Mouse (Mus musculus): ENCODE results near the gene Grm4. TPM values are rescaled to one million over a fixed set of nuclear protein-coding genes. Genes with fewer than 3 reads are reported as not detected.
A peak's percentile ranks its signal among the peaks of the same experiment; 100 is the strongest.

Grm4 gene
- total and polyA plus RNA-seq, 3 experiments, result not detected

GRCm38 (mm10) chr17:27563771-27564244 lies 42.6 kb upstream of the Grm4 start:
- Histone ChIP-seq H3K27ac (ENCODE audit: insufficient read depth, low read depth) (peak overlapping the region; percentile 19; the same call in 1 of the 2 replicates), H3K27me3 (replicated peaks) (no peaks in the 10 kb centered on the region), H3K4me1 (ENCODE audit: control insufficient read depth in 1 of 2, insufficient read depth in 2 of 2) (peaks cover 24 to 59% of the 10 kb centered on the region in 2 experiments), H3K4me2 (ENCODE audit: insufficient read depth, low read depth, poor library complexity, severe bottlenecking) (no peak overlapping the region), H3K9ac (ENCODE audit: insufficient read depth, low read depth) (no peak overlapping the region), H3K79me2 (replicated peaks; ENCODE audit: control insufficient read depth, extremely low read depth, insufficient read depth, poor library complexity, severe bottlenecking) (peaks cover 35% of the 10 kb centered on the region), H3K36me3 (replicated peaks in 1 of 2; ENCODE audit: control insufficient read depth in 1 of 2, insufficient read depth in 1 of 2, low read length in 1 of 2) (peaks cover 16 to 32% of the 10 kb centered on the region in 2 experiments), H3K9me3 (replicated peaks; ENCODE audit: low read length) (no peaks in the 10 kb centered on the region), H3K4me3 (replicated peaks in 1 of 3; ENCODE audit: low read depth in 2 of 3, low read length in 2 of 3, poor library complexity in 1 of 3) (no peak overlapping the region)
- in situ Hi-C loops (cut with MboI; ENCODE audit: low pct_ligation_motif_present, low pct_unique_long_range_greater_than_20kb, low sequenced_read_pairs) (no loop called here), dilution Hi-C loops (cut with MboI; ENCODE audit: extremely low pct_ligation_motif_present, extremely low pct_unique_long_range_greater_than_20kb, low sequenced_read_pairs) (no loop called here)
- no peak for DNase-seq (ENCODE audit: extremely low read depth)
- TF ChIP-seq BHLHE40 (IDR thresholded peaks at IDR 0.05; ENCODE audit: low read depth, low read length), result no peak
- no peak for TF ChIP-seq SIN3A (IDR thresholded peaks at IDR 0.05; ENCODE audit: low read length)
- no peak for TF ChIP-seq MYC (IDR thresholded peaks at IDR 0.05; ENCODE audit: low read depth, low read length)
- TF ChIP-seq IRF4 (IDR thresholded peaks at IDR 0.05; ENCODE audit: low read depth, low read length), result no peak
- no peak for TF ChIP-seq ETS1 (conservative IDR thresholded peaks at IDR 0.05; ENCODE audit: low read depth, low read length)
- no peak for TF ChIP-seq TBP (conservative IDR thresholded peaks at IDR 0.05; ENCODE audit: low read depth, low read length)
- no peak for TF ChIP-seq POLR2AphosphoS2 (IDR thresholded peaks at IDR 0.05; ENCODE audit: low read depth, low read length)

GRCm38 (mm10) chr17:27561809-27562526 lies 40.8 kb upstream of the Grm4 start:
- Histone ChIP-seq H3K4me1 (ENCODE audit: control insufficient read depth in 1 of 2, insufficient read depth in 2 of 2) (peaks cover 24 to 60% of the 10 kb centered on the region in 2 experiments), H3K4me3 (replicated peaks in 1 of 3; ENCODE audit: low read depth in 2 of 3, low read length in 2 of 3, poor library complexity in 1 of 3) (no peak overlapping the region), H3K27me3 (replicated peaks) (no peaks in the 10 kb centered on the region), H3K9me3 (replicated peaks; ENCODE audit: low read length) (no peaks in the 10 kb centered on the region), H3K27ac (ENCODE audit: insufficient read depth, low read depth) (peak overlapping the region; percentile 78), H3K36me3 (replicated peaks in 1 of 2; ENCODE audit: control insufficient read depth in 1 of 2, insufficient read depth in 1 of 2, low read length in 1 of 2) (peaks cover 16 to 32% of the 10 kb centered on the region in 2 experiments), H3K4me2 (ENCODE audit: insufficient read depth, low read depth, poor library complexity, severe bottlenecking) (no peak overlapping the region; the same call in 1 of the 2 replicates), H3K79me2 (replicated peaks; ENCODE audit: control insufficient read depth, extremely low read depth, insufficient read depth, poor library complexity, severe bottlenecking) (peaks cover 54% of the 10 kb centered on the region), H3K9ac (ENCODE audit: insufficient read depth, low read depth) (no peak overlapping the region)
- TF ChIP-seq SIN3A (IDR thresholded peaks at IDR 0.05; ENCODE audit: low read length), result 0 out of 2 replicates have a peak, but pooled peaks have one; percentile 41
- TF ChIP-seq ETS1 (conservative IDR thresholded peaks at IDR 0.05; ENCODE audit: low read depth, low read length), result no peak
- peak; percentile 58 for DNase-seq (ENCODE audit: extremely low read depth)
- dilution Hi-C loops (cut with MboI; ENCODE audit: extremely low pct_ligation_motif_present, extremely low pct_unique_long_range_greater_than_20kb, low sequenced_read_pairs), result no loop called here
- in situ Hi-C loops (cut with MboI; ENCODE audit: low pct_ligation_motif_present, low pct_unique_long_range_greater_than_20kb, low sequenced_read_pairs), result no loop called here

- Histone ChIP-seq H3K9ac (ENCODE audit: insufficient read depth, low read depth) (no peak overlapping the region), H3K4me3 (replicated peaks in 1 of 3; ENCODE audit: low read depth in 2 of 3, low read length in 2 of 3, poor library complexity in 1 of 3) (no peak overlapping the region), H3K79me2 (replicated peaks; ENCODE audit: control insufficient read depth, extremely low read depth, insufficient read depth, poor library complexity, severe bottlenecking) (peaks cover 54% of the 10 kb centered on the region), H3K9me3 (replicated peaks; ENCODE audit: low read length) (no peaks in the 10 kb centered on the region), H3K4me2 (ENCODE audit: insufficient read depth, low read depth, poor library complexity, severe bottlenecking) (peak overlapping the region; percentile 53; the same call in 1 of the 2 replicates), H3K27ac (ENCODE audit: insufficient read depth, low read depth) (peak overlapping the region; percentile 78; the same call in 1 of the 2 replicates), H3K27me3 (replicated peaks) (no peaks in the 10 kb centered on the region), H3K36me3 (replicated peaks in 1 of 2; ENCODE audit: control insufficient read depth in 1 of 2, insufficient read depth in 1 of 2, low read length in 1 of 2) (peaks cover 16 to 32% of the 10 kb centered on the region in 2 experiments), H3K4me1 (ENCODE audit: control insufficient read depth in 1 of 2, insufficient read depth in 2 of 2) (peaks cover 21 to 52% of the 10 kb centered on the region in 2 experiments)
- in situ Hi-C loops (cut with MboI; ENCODE audit: low pct_ligation_motif_present, low pct_unique_long_range_greater_than_20kb, low sequenced_read_pairs) (no loop called here), dilution Hi-C loops (cut with MboI; ENCODE audit: extremely low pct_ligation_motif_present, extremely low pct_unique_long_range_greater_than_20kb, low sequenced_read_pairs) (no loop called here)
- DNase-seq (ENCODE audit: extremely low read depth), result no peak
- TF ChIP-seq POLR2A (IDR thresholded peaks at IDR 0.05; ENCODE audit: low read depth, low read length), result 0 out of 2 replicates have a peak, but pooled peaks have one; percentile 4
- TF ChIP-seq JUN (IDR thresholded peaks at IDR 0.05; ENCODE audit: insufficient read depth, low read depth, low read length), result no peak
Measured at GRCm38 (mm10) chr17:27560926-27561480, 39.8 kb upstream of the Grm4 start.

Data from CH12.LX (cell line).